Mouse (Mus musculus) left cerebral cortex, adult 18-20 months (tissue): ENCODE data around the gene Fezf1. TPM values are rescaled to one million over a fixed set of nuclear protein-coding genes. Genes with fewer than 3 reads are reported as not detected.

ENCODE experiments used
- DNase-seq, 2 experiments: peaks; one replicate each; pipeline ENCODE4 v3.0.0; 2021 to 2022; ENCODE audit warnings: low spot score in 2 of 2, mixed read lengths in 1 of 2
- long read RNA-seq, 2 experiments: library from polyadenylated mRNA; stranded (forward); transcript quantifications; one replicate each; pipeline ENCODE4 v2.0.0; 2021
- total RNA-seq, 2 experiments: library from RNA; stranded (reverse); gene quantifications; 2 replicates each; pipeline ENCODE4 v1.2.3; 2021

Fezf1 gene
- total RNA-seq: under 1 TPM in 1 of 2 experiments, not detected in 1; 0.14 TPM
- long read RNA-seq, experiment 1: 0 reads
- long read RNA-seq, experiment 2, partial matches to known transcripts: 0 of 1 reads
- long read RNA-seq, experiment 2, other reads (novel, unspliced or antisense): 0 of 1 reads

GRCm38 (mm10) chr6:23248313-23249052 lies at the start of gene Fezf1:
Fezf1 (minus strand) TSS chr6:23248362.
- DNase-seq: no peak

GRCm38 (mm10) chr6:23294685-23295084 lies 46.5 kb upstream of the Fezf1 start:
- no peak for DNase-seq

GRCm38 (mm10) chr6:23288752-23289151 lies 40.6 kb upstream of the Fezf1 start:
- no peak for DNase-seq

GRCm38 (mm10) chr6:23281514-23281820 lies 33.3 kb upstream of the Fezf1 start:
- no peak for DNase-seq

GRCm38 (mm10) chr6:23280811-23281513 lies 32.8 kb upstream of the Fezf1 start:
- DNase-seq: no peak

GRCm38 (mm10) chr6:23273483-23273882 lies 25.3 kb upstream of the Fezf1 start:
- no peak for DNase-seq

GRCm38 (mm10) chr6:23272979-23273378 lies 24.8 kb upstream of the Fezf1 start:
- DNase-seq: no peak

GRCm38 (mm10) chr6:23272542-23272941 lies 24.4 kb upstream of the Fezf1 start:
- no peak for DNase-seq

- no peak for DNase-seq
These were observed 12.5 kb upstream of the Fezf1 start for GRCm38 (mm10) chr6:23260738-23261050.

GRCm38 (mm10) chr6:23260016-23260737 lies 12.0 kb upstream of the Fezf1 start:
- no peak for DNase-seq

GRCm38 (mm10) chr6:23257981-23258380 lies 9.8 kb upstream of the Fezf1 start:
- DNase-seq: no peak

GRCm38 (mm10) chr6:23255161-23255560 lies 7.0 kb upstream of the Fezf1 start:
- DNase-seq: no peak

- no peak for DNase-seq
These were observed 6.5 kb upstream of the Fezf1 start for GRCm38 (mm10) chr6:23254644-23255043.

- DNase-seq: no peak
These were observed 5.5 kb upstream of the Fezf1 start for GRCm38 (mm10) chr6:23253353-23254311.

- no peak for DNase-seq
These were observed 4.3 kb upstream of the Fezf1 start for GRCm38 (mm10) chr6:23252196-23253135.

GRCm38 (mm10) chr6:23251431-23251830 lies 3.3 kb upstream of the Fezf1 start:
- DNase-seq: no peak

- no peak for DNase-seq
These were observed 2.3 kb upstream of the Fezf1 start for GRCm38 (mm10) chr6:23250288-23250955.

- DNase-seq: no peak
These were observed 1.6 kb upstream of the Fezf1 start for GRCm38 (mm10) chr6:23249616-23250287.

GRCm38 (mm10) chr6:23249053-23249401 lies 865 bp upstream of the Fezf1 start:
- no peak for DNase-seq
